Mouse (Mus musculus) embryonic facial prominence, embryonic 11.5 days (tissue): ENCODE data around the gene Prr23a1. TPM values are rescaled to one million over a fixed set of nuclear protein-coding genes. Genes with fewer than 3 reads are reported as not detected.

ENCODE experiments used
- ATAC-seq: fragments of 200-750 bp; cut with Nextera tagmentation; replicated peaks from 2 replicates; pipeline ENCODE4 v1.8.0; 2017; ENCODE audit warnings: low read depth; ENCODE audit not compliant: insufficient number of reproducible peaks, low FRiP score, low TSS enrichment
- DNase-seq: peaks from one replicate; pipeline ENCODE4 v3.0.0-alpha.2; 2015; ENCODE audit warnings: low spot score
- H3K27ac ChIP-seq: fragments of 300-500 bp; sonication (generic); replicated peaks from 2 replicates; pipeline ENCODE4 v1.5.1; 2014; ENCODE audit warnings: mild to moderate bottlenecking, low read depth, low read length, control low read depth
- H3K27me3 ChIP-seq: fragments of 300-500 bp; sonication (generic); 2 replicates; pipeline ENCODE4 v1.6.1; 2014; ENCODE audit warnings: mild to moderate bottlenecking, low read length, moderate library complexity, mixed read lengths; ENCODE audit not compliant: control insufficient read depth, insufficient read depth
- H3K36me3 ChIP-seq: fragments of 300-500 bp; sonication (generic); replicated peaks from 2 replicates; pipeline ENCODE4 v1.6.1; 2014; ENCODE audit warnings: low read depth, mild to moderate bottlenecking, low read length, moderate library complexity, mixed read lengths; ENCODE audit not compliant: control insufficient read depth, insufficient read depth
- H3K4me1 ChIP-seq: fragments of 300-500 bp; sonication (generic); 2 replicates; pipeline ENCODE4 v1.6.1; 2014; ENCODE audit warnings: low read length, mixed read lengths; ENCODE audit not compliant: control insufficient read depth, insufficient read depth
- H3K4me2 ChIP-seq: fragments of 300-500 bp; sonication (generic); 2 replicates; pipeline ENCODE4 v1.6.1; 2014; ENCODE audit warnings: low read depth, mild to moderate bottlenecking, control low read depth, low read length, moderate library complexity
- H3K4me3 ChIP-seq: fragments of 300-500 bp; sonication (generic); 2 replicates; pipeline ENCODE4 v1.5.1; 2014; ENCODE audit warnings: low read depth, low read length, control low read depth
- H3K9ac ChIP-seq: fragments of 300-500 bp; sonication (generic); replicated peaks from 2 replicates; pipeline ENCODE4 v1.6.1; 2014; ENCODE audit warnings: mild to moderate bottlenecking, control low read depth, low read length
- H3K9me3 ChIP-seq: fragments of 300-500 bp; sonication (generic); replicated peaks from 2 replicates; pipeline ENCODE4 v1.6.1; 2016; ENCODE audit warnings: mild to moderate bottlenecking, low read length, inconsistent platforms, mixed read lengths; ENCODE audit not compliant: control insufficient read depth
- WGBS: fragments of 180-500 bp; shearing (Covaris S2); extraction: QIAGEN DNeasy Blood & Tissue Kit; methylation state at CpG from one replicate; pipeline ENCODE4 v1.1.7; 2014; 5-methylcytosine and 5-hydroxymethylcytosine counted together
- polyA plus RNA-seq: library from polyadenylated mRNA; unstranded; fragments of >200 nt; fragmentation: Nextera tagmentation; extraction: Ambion mirVana; gene quantifications from 2 replicates; pipeline ENCODE4 v1.2.1, GENCODE M21; 2014

Prr23a1 gene
- polyA plus RNA-seq, 1 experiment from 2014 or later: not detected

DNA sequence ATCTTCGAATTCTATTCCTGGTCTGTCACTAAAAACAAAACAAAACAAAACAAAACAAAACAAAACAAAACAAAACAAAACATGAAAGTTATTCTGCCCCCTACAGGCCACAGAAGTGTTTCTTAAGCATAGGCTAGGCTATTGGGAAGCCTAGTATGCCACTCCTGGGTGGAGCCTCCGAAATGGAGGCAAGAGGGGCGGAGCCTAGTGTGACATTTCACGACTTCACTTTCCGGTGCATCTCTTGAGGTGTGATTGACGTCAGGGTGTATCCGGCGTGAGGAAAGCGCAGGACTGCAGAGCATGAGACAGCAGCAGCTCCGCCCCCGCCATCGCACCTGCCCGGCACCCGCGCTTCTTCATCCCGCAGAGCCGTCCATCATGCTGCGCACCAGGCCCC is 13.9 kb downstream of the Prr23a1 start, which contains the start of gene Prr23a2:
TSS of gene Prr23a2 (plus strand) at position 285 of the 400 bp plus-strand sequence.
- WGBS: 74% methylated on average over 18 of the region's 18 CpGs
- Histone ChIP-seq H3K27me3 (no peaks in the 10 kb centered on the region), H3K4me3 (no peak within 1 kb of the TSS), H3K9ac (no peak within 1 kb of the TSS), H3K4me2 (no peak within 1 kb of the TSS), H3K27ac (no peak within 1 kb of the TSS), H3K4me1 (no peaks in the 10 kb centered on the region), H3K9me3 (no peaks in the 10 kb centered on the region), H3K36me3 (no peaks in the 10 kb centered on the region)
- DNase-seq (no peak), ATAC-seq (no peak)

DNA sequence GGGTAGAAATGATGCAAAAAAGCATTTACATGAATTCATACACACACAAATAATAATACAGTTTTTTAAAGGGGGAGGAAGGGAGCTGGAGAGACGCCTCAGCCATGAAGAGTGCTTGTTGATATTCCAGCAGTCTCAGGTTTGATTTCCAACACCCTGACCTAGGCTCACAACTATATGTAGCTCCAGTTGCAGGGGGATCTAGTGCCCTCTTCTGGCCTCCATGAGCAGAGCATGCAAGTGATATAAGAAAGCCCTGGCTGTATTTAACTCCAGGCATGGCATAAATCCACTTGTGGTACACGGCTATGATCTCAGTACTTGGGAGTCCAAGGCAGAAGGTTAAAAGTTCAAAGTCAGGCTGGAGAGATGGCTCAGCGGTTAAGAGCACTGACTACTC is 21.2 kb downstream of the Prr23a1 start:
- Histone ChIP-seq H3K4me1 (no peaks in the 10 kb centered on the region), H3K4me3 (no peak overlapping the region), H3K27ac (no peak overlapping the region), H3K9ac (no peak overlapping the region), H3K4me2 (no peak overlapping the region), H3K27me3 (no peaks in the 10 kb centered on the region), H3K9me3 (no peaks in the 10 kb centered on the region), H3K36me3 (no peaks in the 10 kb centered on the region)
- 63% methylated on average over 3 of the region's 3 CpGs for WGBS
- ATAC-seq (no peak), DNase-seq (peak; percentile 17)

DNA sequence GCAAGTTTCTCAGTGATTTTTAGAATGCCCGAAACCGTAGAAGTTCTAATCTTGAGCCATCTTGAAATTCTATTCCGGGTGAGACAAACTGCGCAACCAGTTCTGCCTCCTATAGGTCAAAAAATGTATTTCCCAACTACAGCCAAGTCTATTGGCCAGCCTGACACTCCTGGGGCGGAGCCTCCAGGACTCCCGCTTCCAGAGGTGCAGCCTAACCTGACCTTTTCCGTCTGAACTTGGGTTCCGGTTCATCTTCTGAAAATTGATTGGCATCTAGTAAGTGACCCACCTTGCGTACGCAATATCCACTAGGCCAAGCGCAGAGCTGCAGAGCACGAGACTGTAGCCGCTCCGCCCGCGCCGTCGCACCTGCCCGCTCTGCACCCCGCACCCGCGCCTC is 22.3 kb downstream of the Prr23a1 start, which contains the start of gene Prr23a3:
TSS of gene Prr23a3 (plus strand) at position 197 of the 400 bp plus-strand sequence.
- no peak for ATAC-seq
- H3K4me1 ChIP-seq: no peaks in the 10 kb centered on the region
- H3K27ac ChIP-seq: no peak within 1 kb of the TSS
- H3K27me3 ChIP-seq: no peaks in the 10 kb centered on the region
- WGBS: 52% methylated on average over 22 of the region's 22 CpGs
- no peak for DNase-seq
- no peaks in the 10 kb centered on the region for H3K36me3 ChIP-seq
- no peak within 1 kb of the TSS for H3K9ac ChIP-seq
- no peak within 1 kb of the TSS for H3K4me3 ChIP-seq
- H3K4me2 ChIP-seq: no peak within 1 kb of the TSS
- no peaks in the 10 kb centered on the region for H3K9me3 ChIP-seq

Other genes with a start within 250 kb of the Prr23a1 start
- gene Mrps22, start 240.8 kb upstream of the Prr23a1 start, polyA plus RNA-seq: 77.6 and 85.7 TPM in 2 replicates
- not detected in 2 replicates for gene Prr23a2, start 14.0 kb downstream of the Prr23a1 start, polyA plus RNA-seq
- gene Prr23a3, start 22.3 kb downstream of the Prr23a1 start, polyA plus RNA-seq: not detected in 2 replicates
- not detected in 2 replicates for gene 7420426K07Rik, start 60.6 kb downstream of the Prr23a1 start, polyA plus RNA-seq
- 4.4 and 4.9 TPM in 2 replicates for gene Foxl2, start 112.8 kb downstream of the Prr23a1 start, polyA plus RNA-seq
- 68.7 and 69.7 TPM in 2 replicates for gene Faim, start 143.9 kb downstream of the Prr23a1 start, polyA plus RNA-seq
- gene Gm1123, start 193.2 kb downstream of the Prr23a1 start, polyA plus RNA-seq: not detected in 2 replicates